Mouse (Mus musculus): ENCODE measurements at regions not wholly inside any gene's neighbourhood (a gene's known extent, or its start where the extent isn't known, plus 50 kb on each side); places are given as distances from the start of the nearest gene placed in this dataset.
"Not testable (repeated sequence)": the region's sequence is repeated elsewhere in the genome, so short reads cannot be mapped to it uniquely, and the experiment has no call there.

- no peak for DNase-seq
Measured at GRCm38 (mm10) chr7:61615156-61615555, 731.2 kb upstream of the Ndn start.

GRCm38 (mm10) chr7:61644893-61645545 is 701.4 kb upstream of the Ndn start:
- DNase-seq, result no peak

- DNase-seq, result no peak
Measured at GRCm38 (mm10) chr7:61658086-61658485, 688.3 kb upstream of the Ndn start.

- DNase-seq, result no peak
Measured at GRCm38 (mm10) chr7:61683080-61683479, 663.3 kb upstream of the Ndn start.

- no peak for DNase-seq
Measured at GRCm38 (mm10) chr7:61685052-61685655, 661.2 kb upstream of the Ndn start.

GRCm38 (mm10) chr7:61726149-61726548 is 620.2 kb upstream of the Ndn start:
- no peak for DNase-seq

GRCm38 (mm10) chr7:61737511-61737910 is 608.9 kb upstream of the Ndn start:
- no peak for DNase-seq

- DNase-seq, result not testable (repeated sequence)
Measured at GRCm38 (mm10) chr7:61739336-61739735, 607.0 kb upstream of the Ndn start.

- DNase-seq, result no peak
Measured at GRCm38 (mm10) chr7:61769826-61770225, 576.5 kb upstream of the Ndn start.

GRCm38 (mm10) chr7:61790113-61790796 is 556.1 kb upstream of the Ndn start:
- DNase-seq, result no peak

- no peak for DNase-seq
Measured at GRCm38 (mm10) chr7:61836827-61837226, 509.5 kb upstream of the Ndn start.

- peak; percentile 43 for DNase-seq
Measured at GRCm38 (mm10) chr7:61837240-61837639, 509.1 kb upstream of the Ndn start.

GRCm38 (mm10) chr7:61851949-61852348 is 494.4 kb upstream of the Ndn start:
- DNase-seq, result no peak

- no peak for DNase-seq
Measured at GRCm38 (mm10) chr7:61864517-61864916, 481.9 kb upstream of the Ndn start.

- no peak for DNase-seq
Measured at GRCm38 (mm10) chr7:61866376-61866775, 480.0 kb upstream of the Ndn start.

- no peak for DNase-seq
Measured at GRCm38 (mm10) chr7:61876220-61876619, 470.1 kb upstream of the Ndn start.

- peak; percentile 80 for DNase-seq
Measured at GRCm38 (mm10) chr7:61877311-61878065, 468.9 kb upstream of the Ndn start.

GRCm38 (mm10) chr7:61878095-61878494 is 468.3 kb upstream of the Ndn start:
- no peak for DNase-seq

- DNase-seq, result peak; percentile 7
Measured at GRCm38 (mm10) chr7:61878585-61878984, 467.8 kb upstream of the Ndn start.
